Mouse (Mus musculus): ENCODE data around the gene 4933417A18Rik. TPM values are rescaled to one million over a fixed set of nuclear protein-coding genes. Genes with fewer than 3 reads are reported as not detected.
"Not testable (repeated sequence)": the region's sequence is repeated elsewhere in the genome, so short reads cannot be mapped to it uniquely, and the experiment has no call there.

Gene 4933417A18Rik
- polyA plus RNA-seq (2014; fragmentation: Nextera tagmentation; extraction: Ambion mirVana), result not detected in 2 replicates

GRCm38 (mm10) chr13:34924210-34924609 lies at the start of gene 4933417A18Rik, which contains the start of gene Fam217a:
Gene 4933417A18Rik (plus strand): TSS chr13:34924409.
Gene Fam217a (minus strand): TSS chr13:34924310.
- H3K4me2 ChIP-seq (ENCODE audit: low read depth, low read length), result no peak within 1 kb of the TSS
- H3K9me3 ChIP-seq (ENCODE audit: control insufficient read depth, low read length), result no peaks in the 10 kb centered on the region
- H3K36me3 ChIP-seq (ENCODE audit: control insufficient read depth, insufficient read depth, low read length), result no peaks in the 10 kb centered on the region
- H3K27ac ChIP-seq (replicated peaks; ENCODE audit: low read depth, low read length), result no peak within 1 kb of the TSS
- 83% methylated on average over 4 of the region's 4 CpGs for WGBS
- ATAC-seq (ENCODE audit: low read depth), result no peak
- H3K4me3 ChIP-seq (ENCODE audit: low read depth, low read length), result no peak within 1 kb of the TSS
- no peaks in the 10 kb centered on the region for H3K4me1 ChIP-seq (ENCODE audit: control insufficient read depth, insufficient read depth, low read length)
- H3K27me3 ChIP-seq (replicated peaks; ENCODE audit: control insufficient read depth, insufficient read depth, low read length), result no peaks in the 10 kb centered on the region
- H3K9ac ChIP-seq (ENCODE audit: low read depth, low read length), result no peak within 1 kb of the TSS
- DNase-seq (ENCODE audit: low spot score), result no peak

DNA sequence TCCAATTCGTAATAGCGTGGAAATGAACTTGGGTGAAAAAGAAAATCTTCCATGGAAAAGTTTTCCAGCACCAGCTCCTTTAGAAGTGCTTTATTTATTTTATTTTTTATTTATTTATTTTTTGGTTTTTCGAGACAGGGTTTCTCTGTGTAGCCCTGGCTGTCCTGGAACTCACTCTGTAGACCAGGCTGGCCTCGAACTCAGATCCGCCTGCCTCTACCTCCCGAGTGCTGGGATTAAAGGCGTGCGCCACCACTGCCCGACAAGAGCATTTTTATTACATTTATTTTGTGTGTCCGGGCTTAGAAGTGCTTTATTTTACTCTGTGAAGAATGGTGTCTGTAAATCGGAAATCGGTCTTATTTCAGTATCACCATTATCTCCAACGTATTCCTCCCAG lies 49.5 kb upstream of the 4933417A18Rik start:
- WGBS, result 19% methylated on average over 13 of the region's 13 CpGs

GRCm38 (mm10) chr13:34875166-34875710 lies 49.0 kb upstream of the 4933417A18Rik start, which contains the start of gene Prpf4b:
Gene Prpf4b (plus strand): TSS chr13:34875302.
- peak; percentile 81 for ATAC-seq (ENCODE audit: low read depth)
- Histone ChIP-seq H3K4me1 (ENCODE audit: control insufficient read depth, insufficient read depth, low read length) (peaks cover 8% of the 10 kb centered on the region), H3K9me3 (ENCODE audit: control insufficient read depth, low read length) (no peaks in the 10 kb centered on the region), H3K4me3 (ENCODE audit: low read depth, low read length) (peak within 1 kb of the TSS; percentile 83), H3K36me3 (ENCODE audit: control insufficient read depth, insufficient read depth, low read length) (no peaks in the 10 kb centered on the region), H3K27me3 (replicated peaks; ENCODE audit: control insufficient read depth, insufficient read depth, low read length) (no peaks in the 10 kb centered on the region), H3K4me2 (ENCODE audit: low read depth, low read length) (peak within 1 kb of the TSS; percentile 70), H3K9ac (ENCODE audit: low read depth, low read length) (peak within 1 kb of the TSS; percentile 95), H3K27ac (replicated peaks; ENCODE audit: low read depth, low read length) (peak within 1 kb of the TSS; percentile 97)
- DNase-seq (ENCODE audit: low spot score), result peak; percentile 96
- 2% methylated on average over 40 of the region's 40 CpGs for WGBS

More for the DNA sequence above, 49.5 kb upstream of the 4933417A18Rik start:
- Histone ChIP-seq H3K9ac (ENCODE audit: low read depth, low read length) (peak overlapping the region; percentile 95), H3K27ac (replicated peaks; ENCODE audit: low read depth, low read length) (peak overlapping the region; percentile 97), H3K4me2 (ENCODE audit: low read depth, low read length) (peak overlapping the region; percentile 70), H3K4me3 (ENCODE audit: low read depth, low read length) (peak overlapping the region; percentile 83)
- not testable (repeated sequence) for ATAC-seq (ENCODE audit: low read depth); H3K4me1 ChIP-seq (ENCODE audit: control insufficient read depth, insufficient read depth, low read length); H3K36me3 ChIP-seq (ENCODE audit: control insufficient read depth, insufficient read depth, low read length); H3K9me3 ChIP-seq (ENCODE audit: control insufficient read depth, low read length); DNase-seq (ENCODE audit: low spot score); H3K27me3 ChIP-seq (replicated peaks; ENCODE audit: control insufficient read depth, insufficient read depth, low read length)

GRCm38 (mm10) chr13:34875741-34876445 lies 48.3 kb upstream of the 4933417A18Rik start:
- Histone ChIP-seq H3K9me3 (ENCODE audit: control insufficient read depth, low read length) (no peaks in the 10 kb centered on the region), H3K27me3 (replicated peaks; ENCODE audit: control insufficient read depth, insufficient read depth, low read length) (no peaks in the 10 kb centered on the region)
- peak; percentile 23 for ATAC-seq (ENCODE audit: low read depth)

DNA sequence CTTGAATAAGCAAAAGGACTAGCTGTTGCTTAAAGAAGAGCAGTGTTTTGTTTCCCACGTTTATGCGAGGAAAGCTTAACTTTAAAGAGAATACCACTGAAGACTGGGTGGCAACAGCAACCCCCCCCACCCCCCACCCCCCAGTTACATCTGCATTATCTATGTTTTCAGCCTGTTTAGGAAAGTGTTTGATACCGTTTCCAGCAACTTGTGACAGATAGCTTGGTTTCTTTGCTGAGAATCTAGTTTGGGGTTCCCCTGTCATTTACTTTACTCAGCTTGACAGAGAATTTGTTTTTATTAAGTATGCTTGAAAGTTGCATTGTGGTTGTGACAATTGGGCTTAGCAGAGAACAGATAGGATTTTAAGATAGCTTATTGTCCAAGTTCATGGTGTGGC lies 47.7 kb upstream of the 4933417A18Rik start:
- H3K9me3 ChIP-seq (ENCODE audit: control insufficient read depth, low read length), result no peaks in the 10 kb centered on the region
- ATAC-seq (ENCODE audit: low read depth), result no peak
- 6% methylated on average over 3 of the region's 3 CpGs for WGBS
- H3K27ac ChIP-seq (replicated peaks; ENCODE audit: low read depth, low read length), result no peak overlapping the region
- H3K4me2 ChIP-seq (ENCODE audit: low read depth, low read length), result peak overlapping the region; percentile 70
- peak overlapping the region; percentile 95 for H3K9ac ChIP-seq (ENCODE audit: low read depth, low read length)
- peaks cover 8% of the 10 kb centered on the region for H3K4me1 ChIP-seq (ENCODE audit: control insufficient read depth, insufficient read depth, low read length)
- H3K27me3 ChIP-seq (replicated peaks; ENCODE audit: control insufficient read depth, insufficient read depth, low read length), result no peaks in the 10 kb centered on the region
- 0 out of 2 replicates have a peak, but pooled peaks cover 3% of the 10 kb centered on the region for H3K36me3 ChIP-seq (ENCODE audit: control insufficient read depth, insufficient read depth, low read length)
- no peak for DNase-seq (ENCODE audit: low spot score)
- peak overlapping the region; percentile 83 for H3K4me3 ChIP-seq (ENCODE audit: low read depth, low read length)

More at GRCm38 (mm10) chr13:34875741-34876445, 48.3 kb upstream of the 4933417A18Rik start:
- DNase-seq (ENCODE audit: low spot score), result peak; percentile 62
- H3K4me3 ChIP-seq (ENCODE audit: low read depth, low read length), result peak overlapping the region; percentile 83
- H3K9ac ChIP-seq (ENCODE audit: low read depth, low read length), result peak overlapping the region; percentile 95
- no peaks in the 10 kb centered on the region for H3K36me3 ChIP-seq (ENCODE audit: control insufficient read depth, insufficient read depth, low read length)
- WGBS, result 0% methylated on average over 22 of the region's 50 CpGs
- H3K4me2 ChIP-seq (ENCODE audit: low read depth, low read length), result peak overlapping the region; percentile 70
- peaks cover 8% of the 10 kb centered on the region for H3K4me1 ChIP-seq (ENCODE audit: control insufficient read depth, insufficient read depth, low read length)
- peak overlapping the region; percentile 97 for H3K27ac ChIP-seq (replicated peaks; ENCODE audit: low read depth, low read length)

DNA sequence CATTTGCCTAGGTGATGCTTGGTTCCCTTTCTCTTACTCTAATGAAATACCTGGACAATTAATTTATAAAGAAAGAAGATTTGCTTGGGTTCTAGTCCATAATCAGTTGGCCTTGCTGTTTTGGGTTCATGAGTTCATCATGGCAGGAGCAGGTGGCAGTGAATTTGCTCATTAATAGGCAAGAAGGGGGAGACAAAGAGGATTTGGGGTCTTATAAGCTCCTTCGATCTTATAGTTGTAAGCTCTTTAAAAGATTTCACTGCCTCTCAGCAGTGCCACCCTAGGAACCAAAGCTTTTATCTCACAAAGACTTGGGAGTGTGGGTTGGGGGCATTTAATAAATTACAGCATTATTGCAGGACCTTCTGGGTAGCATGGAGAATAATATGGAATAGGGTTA lies 31.3 kb upstream of the 4933417A18Rik start:
- no peak overlapping the region for H3K4me2 ChIP-seq (ENCODE audit: low read depth, low read length)
- WGBS, result 96% methylated on average over 1 of the region's 1 CpGs
- DNase-seq (ENCODE audit: low spot score) (no peak), ATAC-seq (ENCODE audit: low read depth) (no peak)
- no peaks in the 10 kb centered on the region for H3K9me3 ChIP-seq (ENCODE audit: control insufficient read depth, low read length)
- no peak overlapping the region for H3K27ac ChIP-seq (replicated peaks; ENCODE audit: low read depth, low read length)
- H3K9ac ChIP-seq (ENCODE audit: low read depth, low read length), result no peak overlapping the region
- H3K4me1 ChIP-seq (ENCODE audit: control insufficient read depth, insufficient read depth, low read length), result no peaks in the 10 kb centered on the region
- H3K36me3 ChIP-seq (ENCODE audit: control insufficient read depth, insufficient read depth, low read length), result peaks cover 96% of the 10 kb centered on the region
- no peaks in the 10 kb centered on the region for H3K27me3 ChIP-seq (replicated peaks; ENCODE audit: control insufficient read depth, insufficient read depth, low read length)
- no peak overlapping the region for H3K4me3 ChIP-seq (ENCODE audit: low read depth, low read length)

DNA sequence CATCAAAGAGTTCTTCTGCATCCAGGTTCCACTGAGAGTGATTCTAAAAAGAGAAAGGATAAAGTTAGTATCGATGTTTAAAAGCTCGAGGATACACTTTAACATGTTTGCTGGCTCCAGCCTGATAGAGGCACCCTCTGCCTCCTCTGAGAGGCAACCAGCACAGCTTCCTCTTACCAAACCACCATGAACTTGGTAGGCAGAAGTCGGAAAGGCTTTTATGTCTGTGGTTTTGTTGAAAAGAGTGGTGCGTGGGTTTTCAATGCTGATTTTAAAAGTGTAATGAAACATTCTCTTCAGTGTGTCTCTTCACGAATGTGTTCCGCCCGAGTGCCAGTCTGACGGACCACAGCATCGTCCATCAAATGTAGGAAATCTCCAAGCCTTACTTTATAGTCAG lies 9.6 kb upstream of the 4933417A18Rik start:
- H3K4me1 ChIP-seq (ENCODE audit: control insufficient read depth, insufficient read depth, low read length), result peaks cover 6% of the 10 kb centered on the region
- WGBS, result 76% methylated on average over 9 of the region's 9 CpGs
- no peak for ATAC-seq (ENCODE audit: low read depth)
- H3K4me3 ChIP-seq (ENCODE audit: low read depth, low read length), result no peak overlapping the region
- H3K4me2 ChIP-seq (ENCODE audit: low read depth, low read length), result no peak overlapping the region
- DNase-seq (ENCODE audit: low spot score), result no peak
- no peaks in the 10 kb centered on the region for H3K9me3 ChIP-seq (ENCODE audit: control insufficient read depth, low read length)
- no peaks in the 10 kb centered on the region for H3K36me3 ChIP-seq (ENCODE audit: control insufficient read depth, insufficient read depth, low read length)
- H3K27me3 ChIP-seq (replicated peaks; ENCODE audit: control insufficient read depth, insufficient read depth, low read length), result no peaks in the 10 kb centered on the region
- no peak overlapping the region for H3K9ac ChIP-seq (ENCODE audit: low read depth, low read length)
- H3K27ac ChIP-seq (replicated peaks; ENCODE audit: low read depth, low read length), result no peak overlapping the region

GRCm38 (mm10) chr13:34916520-34917167 lies 7.6 kb upstream of the 4933417A18Rik start:
- DNase-seq (ENCODE audit: low spot score), result peak; percentile 13
- no peaks in the 10 kb centered on the region for H3K27me3 ChIP-seq (replicated peaks; ENCODE audit: control insufficient read depth, insufficient read depth, low read length)
- WGBS, result 48% methylated on average over 33 of the region's 37 CpGs
- no peaks in the 10 kb centered on the region for H3K36me3 ChIP-seq (ENCODE audit: control insufficient read depth, insufficient read depth, low read length)
- H3K9ac ChIP-seq (ENCODE audit: low read depth, low read length), result peak overlapping the region; percentile 40
- ATAC-seq (ENCODE audit: low read depth), result peak; percentile 47; the same call in 1 of the 2 replicates
- H3K27ac ChIP-seq (replicated peaks; ENCODE audit: low read depth, low read length), result no peak overlapping the region
- H3K4me3 ChIP-seq (ENCODE audit: low read depth, low read length), result peak overlapping the region; percentile 25
- peaks cover 6% of the 10 kb centered on the region for H3K4me1 ChIP-seq (ENCODE audit: control insufficient read depth, insufficient read depth, low read length)
- no peaks in the 10 kb centered on the region for H3K9me3 ChIP-seq (ENCODE audit: control insufficient read depth, low read length)
- H3K4me2 ChIP-seq (ENCODE audit: low read depth, low read length), result peak overlapping the region; percentile 57

Measured in embryonic facial prominence, embryonic 14.5 days (tissue).